Mouse (Mus musculus): Measurements from ENCODE around the gene Gm42715. TPM values are rescaled to one million over a fixed set of nuclear protein-coding genes. Genes with fewer than 3 reads are reported as not detected.

Gene Gm42715
- polyA plus RNA-seq, 1 experiment from 2014 or later: 14.3 TPM

DNA sequence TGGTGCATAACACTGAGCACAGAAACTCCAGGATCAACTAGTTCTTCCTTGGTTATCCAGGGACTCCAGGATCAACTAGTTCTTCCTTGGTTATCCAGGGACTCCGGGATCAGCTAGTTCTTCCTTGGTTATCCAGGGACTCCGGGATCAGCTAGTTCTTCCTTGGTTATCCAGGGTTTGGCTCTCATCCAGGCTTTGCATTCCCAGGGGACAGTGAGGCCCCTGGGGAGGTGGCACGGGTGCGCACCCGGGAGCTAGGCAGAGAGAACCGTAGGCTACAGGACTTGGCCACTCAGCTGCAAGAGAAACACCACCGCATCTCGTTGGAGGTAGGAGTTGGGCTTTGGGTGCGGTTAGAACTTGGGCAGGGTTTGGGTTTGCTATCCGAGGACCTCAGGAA, 71.7 kb downstream of the Gm42715 start:
- H3K4me2 ChIP-seq (replicated peaks): no peak overlapping the region
- peaks cover 65% of the 10 kb centered on the region for H3K36me3 ChIP-seq
- no peak overlapping the region for H3K4me3 ChIP-seq
- H3K9ac ChIP-seq: 0 out of 2 replicates have a peak overlapping the region, but pooled peaks have one; percentile 10
- no peaks in the 10 kb centered on the region for H3K9me3 ChIP-seq
- no peak overlapping the region for H3K27ac ChIP-seq
- no peak for ATAC-seq (ENCODE audit: low FRiP score, low read depth)
- WGBS: 92% methylated on average over 10 of the region's 10 CpGs
- peaks cover 18% of the 10 kb centered on the region for H3K4me1 ChIP-seq
- no peaks in the 10 kb centered on the region for H3K27me3 ChIP-seq (replicated peaks)

- Histone ChIP-seq H3K4me2 (replicated peaks) (no peak overlapping the region), H3K9me3 (no peaks in the 10 kb centered on the region), H3K27ac (no peak overlapping the region), H3K9ac (no peak overlapping the region), H3K4me3 (no peak overlapping the region), H3K36me3 (peaks cover 80% of the 10 kb centered on the region), H3K27me3 (replicated peaks) (no peaks in the 10 kb centered on the region), H3K4me1 (peaks cover 12% of the 10 kb centered on the region)
- WGBS: 91% methylated on average over 14 of the region's 14 CpGs
- no peak for ATAC-seq (ENCODE audit: low FRiP score, low read depth)
Measured at GRCm38 (mm10) chr7:127592575-127592974, 73.2 kb downstream of the Gm42715 start.

DNA sequence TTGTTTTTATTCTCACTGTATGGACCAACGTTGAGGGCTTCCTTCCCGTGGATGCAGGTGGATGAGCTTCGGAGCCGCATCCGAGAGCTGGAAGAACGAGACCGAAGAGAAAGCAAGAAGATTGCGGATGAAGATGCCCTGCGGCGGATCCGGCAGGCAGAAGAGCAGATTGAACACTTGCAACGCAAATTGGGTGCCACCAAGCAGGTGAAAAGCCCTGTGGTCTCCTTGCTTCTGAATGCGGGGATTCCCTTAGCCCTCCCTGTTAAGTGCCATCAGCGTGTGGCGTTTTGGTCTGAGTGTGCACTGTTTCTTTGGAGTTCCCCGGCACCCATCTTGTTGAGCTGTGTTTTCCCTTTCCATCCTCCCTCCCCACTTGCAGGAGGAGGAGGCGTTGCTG, 77.4 kb downstream of the Gm42715 start:
- no peak overlapping the region for H3K4me2 ChIP-seq (replicated peaks)
- H3K27me3 ChIP-seq (replicated peaks): no peaks in the 10 kb centered on the region
- ATAC-seq (ENCODE audit: low FRiP score, low read depth): no peak
- no peaks in the 10 kb centered on the region for H3K9me3 ChIP-seq
- no peak overlapping the region for H3K9ac ChIP-seq
- H3K27ac ChIP-seq: no peak overlapping the region
- peaks cover 99% of the 10 kb centered on the region for H3K36me3 ChIP-seq
- H3K4me3 ChIP-seq: no peak overlapping the region
- 96% methylated on average over 17 of the region's 17 CpGs for WGBS
- no peaks in the 10 kb centered on the region for H3K4me1 ChIP-seq

GRCm38 (mm10) chr7:127600612-127601011, 81.2 kb downstream of the Gm42715 start:
- Histone ChIP-seq H3K4me1 (no peaks in the 10 kb centered on the region), H3K27ac (no peak overlapping the region), H3K36me3 (peaks cover 94% of the 10 kb centered on the region), H3K9me3 (no peaks in the 10 kb centered on the region), H3K4me2 (replicated peaks) (no peak overlapping the region), H3K9ac (no peak overlapping the region), H3K4me3 (no peak overlapping the region), H3K27me3 (replicated peaks) (no peaks in the 10 kb centered on the region)
- 94% methylated on average over 7 of the region's 7 CpGs for WGBS
- no peak for ATAC-seq (ENCODE audit: low FRiP score, low read depth)

- H3K27me3 ChIP-seq (replicated peaks): no peaks in the 10 kb centered on the region
- no peak overlapping the region for H3K9ac ChIP-seq
- H3K4me1 ChIP-seq: no peaks in the 10 kb centered on the region
- H3K4me2 ChIP-seq (replicated peaks): no peak overlapping the region
- ATAC-seq (ENCODE audit: low FRiP score, low read depth): no peak
- 89% methylated on average over 4 of the region's 4 CpGs for WGBS
- no peak overlapping the region for H3K4me3 ChIP-seq
- no peak overlapping the region for H3K27ac ChIP-seq
- H3K9me3 ChIP-seq: no peaks in the 10 kb centered on the region
- H3K36me3 ChIP-seq: peaks cover 93% of the 10 kb centered on the region
Measured at GRCm38 (mm10) chr7:127601735-127602134, 82.4 kb downstream of the Gm42715 start.

DNA sequence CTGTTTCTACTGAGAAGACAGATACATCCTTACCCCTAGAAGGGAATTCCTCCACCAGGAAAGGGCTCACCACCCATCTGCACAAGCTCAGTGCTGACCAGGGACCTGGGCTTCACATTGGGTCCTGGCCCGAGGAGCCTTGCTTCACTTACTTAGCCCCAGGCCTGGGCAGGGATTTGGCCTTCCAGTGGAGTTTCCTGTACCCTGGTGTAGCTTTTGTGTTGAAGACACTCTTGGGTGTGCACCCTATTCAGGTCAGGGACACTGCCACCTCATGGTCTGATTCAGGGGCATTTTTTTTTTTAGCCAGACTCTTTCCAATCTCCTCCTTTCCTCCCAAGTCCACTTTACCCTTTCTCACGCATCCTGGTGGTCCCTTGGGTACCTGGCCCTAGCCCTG, 83.5 kb downstream of the Gm42715 start:
- Histone ChIP-seq H3K9ac (no peak overlapping the region), H3K36me3 (peaks cover 93% of the 10 kb centered on the region), H3K4me3 (no peak overlapping the region), H3K27ac (no peak overlapping the region), H3K27me3 (replicated peaks) (no peaks in the 10 kb centered on the region), H3K9me3 (no peaks in the 10 kb centered on the region), H3K4me2 (replicated peaks) (no peak overlapping the region), H3K4me1 (no peaks in the 10 kb centered on the region)
- WGBS: 92% methylated on average over 2 of the region's 2 CpGs
- no peak for ATAC-seq (ENCODE audit: low FRiP score, low read depth)

- Histone ChIP-seq H3K9ac (no peak overlapping the region), H3K27ac (no peak overlapping the region), H3K27me3 (replicated peaks) (no peaks in the 10 kb centered on the region), H3K36me3 (peaks cover 94% of the 10 kb centered on the region), H3K4me3 (no peak overlapping the region), H3K4me2 (replicated peaks) (no peak overlapping the region), H3K9me3 (no peaks in the 10 kb centered on the region), H3K4me1 (no peaks in the 10 kb centered on the region)
- ATAC-seq (ENCODE audit: low FRiP score, low read depth): no peak
- WGBS: 90% methylated on average over 10 of the region's 10 CpGs
Measured at GRCm38 (mm10) chr7:127604256-127604655, 84.9 kb downstream of the Gm42715 start.

DNA sequence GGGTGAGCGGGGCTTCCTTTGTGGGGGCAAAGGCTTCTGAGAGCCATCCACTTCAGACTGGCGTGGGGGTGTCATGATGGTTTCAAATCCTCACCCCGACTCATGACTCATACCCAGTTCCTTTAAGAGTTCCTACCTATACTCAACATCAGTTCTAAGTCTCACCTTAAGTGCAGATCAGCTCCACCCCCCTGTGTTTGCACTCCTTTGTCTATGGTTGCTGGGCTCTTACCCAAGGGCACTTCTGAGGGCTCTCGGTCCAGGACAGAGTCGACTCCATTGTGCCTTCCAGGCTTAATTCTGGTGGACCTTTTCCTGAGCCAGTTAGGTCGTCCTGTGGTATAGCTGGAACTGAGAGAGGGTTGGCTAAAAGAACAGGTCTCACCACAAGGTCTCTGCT, 87.8 kb downstream of the Gm42715 start:
- peaks cover 94% of the 10 kb centered on the region for H3K36me3 ChIP-seq
- 83% methylated on average over 6 of the region's 6 CpGs for WGBS
- H3K4me1 ChIP-seq: no peaks in the 10 kb centered on the region
- H3K4me2 ChIP-seq (replicated peaks): no peak overlapping the region
- no peak overlapping the region for H3K9ac ChIP-seq
- H3K27ac ChIP-seq: no peak overlapping the region
- H3K9me3 ChIP-seq: no peaks in the 10 kb centered on the region
- no peaks in the 10 kb centered on the region for H3K27me3 ChIP-seq (replicated peaks)
- no peak for ATAC-seq (ENCODE audit: low FRiP score, low read depth)
- no peak overlapping the region for H3K4me3 ChIP-seq

DNA sequence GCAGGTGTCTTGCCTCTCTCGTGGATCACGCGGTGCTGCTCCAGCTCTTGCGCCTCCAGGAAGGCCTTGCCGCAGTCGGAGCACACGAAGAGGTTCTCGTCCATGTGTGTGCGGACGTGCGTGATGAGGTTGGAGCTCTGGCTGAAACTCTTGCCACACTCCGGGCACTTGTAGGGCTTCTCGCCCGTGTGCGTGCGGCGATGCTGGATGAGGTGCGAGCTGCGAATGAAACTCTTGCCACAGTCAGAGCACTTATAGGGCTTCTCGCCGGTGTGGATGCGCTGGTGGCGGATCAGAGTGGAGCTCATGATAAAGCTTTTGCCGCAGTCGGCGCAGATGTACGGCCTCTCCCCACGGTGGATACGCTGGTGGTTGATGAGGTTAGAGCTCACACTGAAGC, 91.6 kb downstream of the Gm42715 start:
- Histone ChIP-seq H3K4me1 (peaks cover 12% of the 10 kb centered on the region), H3K9ac (no peak overlapping the region), H3K9me3 (no peaks in the 10 kb centered on the region), H3K36me3 (peaks cover 67% of the 10 kb centered on the region), H3K4me3 (no peak overlapping the region), H3K27ac (no peak overlapping the region), H3K4me2 (replicated peaks) (no peak overlapping the region), H3K27me3 (replicated peaks) (no peaks in the 10 kb centered on the region)
- WGBS: 98% methylated on average over 29 of the region's 29 CpGs
- ATAC-seq (ENCODE audit: low FRiP score, low read depth): no peak

- peaks cover 16% of the 10 kb centered on the region for H3K4me1 ChIP-seq
- no peak overlapping the region for H3K4me3 ChIP-seq
- 97% methylated on average over 26 of the region's 26 CpGs for WGBS
- no peak for ATAC-seq (ENCODE audit: low FRiP score, low read depth)
- H3K9me3 ChIP-seq: no peaks in the 10 kb centered on the region
- no peak overlapping the region for H3K27ac ChIP-seq
- H3K4me2 ChIP-seq (replicated peaks): no peak overlapping the region
- H3K27me3 ChIP-seq (replicated peaks): no peaks in the 10 kb centered on the region
- H3K9ac ChIP-seq: no peak overlapping the region
- peaks cover 62% of the 10 kb centered on the region for H3K36me3 ChIP-seq
Measured at GRCm38 (mm10) chr7:127611561-127611960, 92.2 kb downstream of the Gm42715 start.

DNA sequence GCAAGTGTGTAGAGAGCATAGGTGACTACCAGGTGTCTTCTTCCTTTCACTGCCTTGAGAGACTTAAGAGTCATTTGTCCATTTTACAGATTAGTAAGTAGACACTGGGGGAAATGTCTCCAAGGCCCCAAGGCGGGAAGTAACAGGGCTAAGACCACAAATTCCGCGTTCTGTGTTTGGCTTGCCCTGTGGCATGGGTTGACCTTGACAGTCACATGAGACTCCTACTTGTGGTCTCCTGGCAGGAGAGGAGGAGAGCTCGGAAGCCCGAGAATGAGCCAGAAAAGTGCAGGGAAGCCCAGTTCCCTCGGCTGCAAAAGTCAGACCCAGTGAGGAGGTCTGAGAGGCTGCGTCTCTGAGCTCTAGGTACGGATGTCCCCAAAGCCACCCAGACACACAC, 94.1 kb downstream of the Gm42715 start:
- Histone ChIP-seq H3K4me2 (replicated peaks) (peak overlapping the region; percentile 81), H3K27me3 (replicated peaks) (no peaks in the 10 kb centered on the region), H3K36me3 (peaks cover 43% of the 10 kb centered on the region), H3K9ac (peak overlapping the region; percentile 99), H3K27ac (no peak overlapping the region), H3K9me3 (no peaks in the 10 kb centered on the region), H3K4me1 (peaks cover 24% of the 10 kb centered on the region), H3K4me3 (peak overlapping the region; percentile 9; the same call in 1 of the 2 replicates)
- ATAC-seq (ENCODE audit: low FRiP score, low read depth): no peak
- 87% methylated on average over 8 of the region's 8 CpGs for WGBS

DNA sequence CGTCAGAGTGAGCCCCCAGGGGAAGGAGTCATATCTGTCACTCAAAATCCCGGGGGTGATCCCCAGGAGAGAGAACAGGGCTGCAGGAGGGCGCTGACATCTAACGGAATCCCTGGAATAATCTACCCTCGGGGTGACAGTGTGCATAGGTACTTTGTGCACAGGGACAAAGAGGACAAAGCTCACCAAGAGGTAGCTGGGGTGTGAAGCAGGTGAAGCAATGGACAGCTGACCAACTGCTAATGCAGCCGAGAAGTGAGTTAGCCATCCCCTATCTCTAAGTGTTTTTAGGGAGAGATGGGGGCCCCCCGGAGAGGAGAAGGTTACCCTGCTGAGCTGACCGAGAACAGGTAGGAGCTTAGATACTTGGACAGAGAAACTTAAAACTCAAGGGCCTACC, 94.7 kb downstream of the Gm42715 start:
- H3K4me1 ChIP-seq: peaks cover 24% of the 10 kb centered on the region
- H3K9me3 ChIP-seq: no peaks in the 10 kb centered on the region
- peaks cover 38% of the 10 kb centered on the region for H3K36me3 ChIP-seq
- peak overlapping the region; percentile 81 for H3K4me2 ChIP-seq (replicated peaks)
- no peak overlapping the region for H3K27ac ChIP-seq
- H3K4me3 ChIP-seq: peak overlapping the region; percentile 91
- WGBS: 29% methylated on average over 8 of the region's 8 CpGs
- H3K9ac ChIP-seq: peak overlapping the region; percentile 99
- H3K27me3 ChIP-seq (replicated peaks): no peaks in the 10 kb centered on the region
- ATAC-seq (ENCODE audit: low FRiP score, low read depth): no peak

- Histone ChIP-seq H3K4me3 (peak overlapping the region; percentile 91), H3K9ac (peak overlapping the region; percentile 99), H3K36me3 (peaks cover 33% of the 10 kb centered on the region), H3K4me1 (peaks cover 24% of the 10 kb centered on the region), H3K27me3 (replicated peaks) (no peaks in the 10 kb centered on the region), H3K27ac (peak overlapping the region; percentile 75), H3K4me2 (replicated peaks) (peak overlapping the region; percentile 81), H3K9me3 (no peaks in the 10 kb centered on the region)
- ATAC-seq (ENCODE audit: low FRiP score, low read depth): 0 out of 2 replicates have a peak, but pooled peaks have one; percentile 11
- 2% methylated on average over 19 of the region's 44 CpGs for WGBS
Measured at GRCm38 (mm10) chr7:127614511-127614890, 95.1 kb downstream of the Gm42715 start.

Measured in neural tube, embryonic 12.5 days (tissue).